Mouse (Mus musculus): ENCODE measurements at regions not wholly inside any gene's neighbourhood (a gene's known extent, or its start where the extent isn't known, plus 50 kb on each side); places are given as distances from the start of the nearest gene placed in this dataset.

GRCm38 (mm10) chr2:128473241-128473954 is 117.6 kb upstream of the Spdye4c start:
- DNase-seq (ENCODE audit: low spot score in 2 of 2) = no peak

GRCm38 (mm10) chr2:128473997-128474396 is 117.0 kb upstream of the Spdye4c start:
- DNase-seq (ENCODE audit: low spot score in 2 of 2) = no peak

- no peak for DNase-seq (ENCODE audit: low spot score in 2 of 2)
Observed at GRCm38 (mm10) chr2:128477242-128477641, 113.8 kb upstream of the Spdye4c start.

GRCm38 (mm10) chr2:128491217-128491877 is 99.7 kb upstream of the Spdye4c start:
- no peak for DNase-seq (ENCODE audit: low spot score in 2 of 2)

DNA sequence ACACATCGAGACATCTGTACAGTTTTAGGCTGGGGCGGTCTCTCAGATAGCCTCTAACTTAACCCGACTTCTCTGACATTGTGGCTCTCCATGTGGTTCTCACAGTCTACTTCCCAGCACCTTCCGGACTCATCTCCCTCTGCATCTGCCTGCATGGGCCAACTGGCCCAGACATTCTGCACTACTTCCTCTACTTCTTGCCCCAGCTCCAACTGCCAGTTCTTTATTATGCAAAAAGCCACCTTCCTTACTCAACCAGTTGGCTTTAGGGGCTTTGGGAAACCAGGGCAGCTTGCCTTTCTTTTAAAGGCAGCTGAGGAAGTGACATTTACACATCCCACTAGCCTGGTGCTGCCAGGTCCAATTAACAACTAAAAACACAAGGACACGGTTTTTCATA is 97.1 kb upstream of the Spdye4c start:
- DNase-seq (ENCODE audit: low spot score in 2 of 2) = peak in 1 of 2 experiments; percentile 18

DNA sequence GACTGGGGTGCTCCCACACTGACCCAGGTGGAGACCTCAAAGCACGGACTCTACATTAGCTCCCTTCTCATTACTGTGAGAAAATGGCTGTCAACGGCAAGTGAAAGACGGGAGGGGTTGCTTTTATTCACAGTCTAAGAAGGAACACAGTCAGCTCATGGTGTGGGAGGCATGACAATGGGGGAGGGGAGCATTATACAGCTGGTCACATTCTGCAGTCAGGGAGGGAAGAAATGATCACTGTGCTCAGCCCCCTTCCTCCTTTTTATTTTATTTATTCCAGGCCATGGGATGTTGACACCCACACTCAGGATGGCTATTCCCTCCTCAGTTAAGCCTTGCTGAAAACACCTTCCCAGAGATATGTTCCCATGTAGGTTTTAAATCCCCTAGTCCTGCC is 93.1 kb upstream of the Spdye4c start:
- no peak for DNase-seq (ENCODE audit: low spot score in 2 of 2)

DNA sequence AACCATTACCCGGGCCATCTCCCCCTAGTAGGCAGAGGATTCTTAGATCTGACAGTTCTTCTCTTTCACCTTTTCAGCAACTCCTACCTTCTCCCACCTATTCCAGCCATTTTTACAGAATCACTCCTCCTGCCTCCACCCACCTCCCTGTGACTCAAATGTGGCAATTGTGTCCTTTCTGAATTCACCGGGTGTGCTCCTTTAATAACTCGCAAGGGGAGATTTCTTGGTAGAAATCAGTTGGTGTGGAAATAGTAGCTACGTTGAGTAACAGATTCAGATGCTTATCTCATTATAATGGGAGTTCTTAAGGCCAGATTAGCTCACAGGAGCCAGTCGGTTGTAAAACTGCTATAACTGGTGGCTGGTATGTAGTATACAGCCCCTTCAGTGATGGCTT is 92.4 kb upstream of the Spdye4c start:
- DNase-seq (ENCODE audit: low spot score in 2 of 2) = no peak

GRCm38 (mm10) chr2:128499575-128500184 is 91.3 kb upstream of the Spdye4c start:
- DNase-seq (ENCODE audit: low spot score in 2 of 2) = no peak

DNA sequence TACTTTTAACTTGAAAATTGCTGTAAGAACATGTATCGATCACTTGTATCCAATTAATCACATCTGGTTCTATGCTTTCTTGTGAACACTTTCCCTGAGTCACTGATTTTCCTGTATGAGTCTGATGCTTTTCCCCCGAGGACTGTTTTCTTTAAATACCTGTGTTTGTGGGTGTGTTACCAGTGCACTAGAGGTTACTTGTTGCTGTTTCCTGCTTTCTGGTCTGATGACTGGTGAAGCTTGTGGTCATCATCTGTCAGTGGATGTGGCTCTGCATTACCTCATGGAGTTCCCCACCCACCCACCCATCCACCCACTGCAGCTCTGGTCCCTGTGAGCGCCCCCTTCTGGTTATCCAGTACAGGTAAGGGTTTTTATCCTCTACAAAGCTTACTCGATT is 88.3 kb upstream of the Spdye4c start:
- no peak for DNase-seq (ENCODE audit: low spot score in 2 of 2)

- DNase-seq (ENCODE audit: low spot score in 2 of 2) = no peak
Observed at GRCm38 (mm10) chr2:128503136-128503935, 87.7 kb upstream of the Spdye4c start.

DNA sequence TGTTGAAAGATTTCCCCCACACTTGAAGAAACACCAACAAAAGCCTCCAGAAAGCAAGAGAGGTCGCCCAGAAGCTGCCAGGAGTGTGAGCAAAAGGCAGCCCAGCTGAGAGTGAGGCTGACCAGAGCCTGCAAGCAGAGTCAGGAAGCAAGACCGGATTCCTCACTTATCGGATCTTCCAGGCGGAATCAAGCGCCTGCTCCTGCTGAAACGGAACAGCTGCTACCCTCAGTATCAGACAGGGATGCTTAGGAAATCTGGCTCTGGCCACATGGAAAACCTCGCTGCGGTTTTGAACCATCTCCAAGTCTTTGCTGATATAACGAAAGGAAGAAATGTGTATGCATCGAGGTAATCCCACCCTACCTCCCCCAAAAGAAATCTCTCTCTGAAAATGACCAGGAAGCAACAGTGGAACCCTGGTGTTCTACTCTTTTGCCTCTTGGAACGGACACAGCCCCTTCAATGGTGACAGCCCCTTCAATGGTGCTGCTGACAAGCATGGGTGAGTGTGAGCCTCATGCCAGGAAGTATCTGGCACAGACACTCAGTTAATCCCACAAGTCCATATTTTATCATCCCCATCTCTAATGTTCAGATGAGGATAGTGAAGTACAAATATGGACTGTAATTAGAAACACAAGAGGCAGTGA is 83.3 kb upstream of the Spdye4c start:
- no peak for DNase-seq (ENCODE audit: low spot score in 2 of 2)

- DNase-seq (ENCODE audit: low spot score in 2 of 2) = no peak
Observed at GRCm38 (mm10) chr2:128508244-128508605, 82.8 kb upstream of the Spdye4c start.

DNA sequence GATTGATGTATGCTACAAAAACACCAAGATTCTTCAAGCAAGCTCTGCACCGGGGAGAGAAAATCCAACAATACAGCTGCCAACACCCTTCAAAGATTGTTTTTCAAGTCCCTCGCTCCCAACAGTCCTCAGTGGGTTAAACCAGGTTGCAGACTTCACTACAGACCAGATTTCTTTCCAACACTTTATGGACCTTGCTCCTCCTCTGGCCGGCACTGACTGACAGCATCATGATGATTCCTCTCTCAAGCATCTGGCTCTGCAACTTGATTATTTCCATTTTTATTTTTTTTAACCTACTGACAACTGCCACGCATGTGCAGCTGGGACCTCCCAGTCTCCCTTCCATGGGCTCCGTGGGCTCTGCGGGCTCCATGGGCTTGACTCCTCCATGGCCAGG is 79.7 kb upstream of the Spdye4c start:
- no peak for DNase-seq (ENCODE audit: low spot score in 2 of 2)

GRCm38 (mm10) chr2:128512852-128513251 is 78.2 kb upstream of the Spdye4c start:
- no peak for DNase-seq (ENCODE audit: low spot score in 2 of 2)

- no peak for DNase-seq (ENCODE audit: low spot score in 2 of 2)
Observed at GRCm38 (mm10) chr2:128514463-128515290, 76.3 kb upstream of the Spdye4c start.

DNA sequence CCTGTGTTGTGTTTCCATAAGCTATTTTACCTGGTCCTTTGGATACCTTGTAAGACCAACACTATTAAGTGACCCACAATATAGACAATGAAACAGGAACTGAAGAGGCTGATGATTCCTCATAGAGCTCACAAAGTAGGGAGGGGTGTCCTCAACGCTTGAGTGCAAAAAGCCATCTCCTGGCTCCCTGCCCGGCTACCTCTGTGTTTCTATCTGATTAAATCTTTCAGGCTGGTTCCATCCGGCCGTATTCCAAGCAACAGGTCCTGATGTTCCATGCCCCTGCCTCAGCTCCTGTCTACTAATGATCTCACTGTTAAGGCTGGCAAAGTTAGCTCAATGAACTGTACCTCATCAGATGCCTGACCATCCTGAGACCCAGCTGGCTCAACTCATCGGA is 75.3 kb upstream of the Spdye4c start:
- no peak for DNase-seq (ENCODE audit: low spot score in 2 of 2)

DNA sequence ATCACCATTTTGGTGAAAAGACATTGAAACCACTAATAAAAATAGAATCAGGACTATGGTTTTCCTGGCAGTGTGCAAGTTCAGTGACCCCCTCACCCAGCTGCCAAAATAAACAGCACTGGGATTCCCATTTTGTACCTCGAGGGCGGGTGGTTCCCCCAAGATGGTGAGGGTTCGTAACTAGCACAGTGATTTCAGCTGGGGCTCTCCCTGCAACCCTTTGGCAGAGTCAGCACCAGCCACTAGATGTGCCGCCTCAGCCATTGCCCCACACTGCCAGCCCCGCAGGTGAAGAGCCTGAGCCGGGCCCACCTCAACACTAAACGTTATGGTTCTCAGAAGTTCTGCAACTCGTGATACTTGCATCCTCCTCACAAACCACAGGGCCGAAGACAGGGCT is 74.3 kb upstream of the Spdye4c start:
- no peak for DNase-seq (ENCODE audit: low spot score in 2 of 2)

DNA sequence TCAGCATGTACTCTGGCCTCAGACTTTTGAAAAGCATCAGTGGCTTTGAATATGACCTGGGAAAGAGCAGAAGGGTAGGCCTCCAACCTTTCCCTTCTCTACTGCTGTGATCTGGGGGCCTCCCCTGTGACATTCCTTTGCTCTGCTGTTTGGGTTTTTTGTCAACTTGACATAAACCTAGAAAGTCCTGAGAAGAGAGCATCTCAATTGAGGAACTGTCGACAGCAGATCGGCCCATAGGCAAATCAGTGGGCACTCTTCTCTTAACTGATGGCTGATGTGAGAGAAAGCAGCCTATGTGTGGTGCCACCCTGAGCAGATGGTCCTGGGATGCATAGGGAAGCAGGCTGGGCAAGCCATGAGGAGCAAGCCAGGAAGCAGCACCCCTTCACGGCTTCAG is 72.9 kb upstream of the Spdye4c start:
- DNase-seq (ENCODE audit: low spot score in 2 of 2) = no peak

GRCm38 (mm10) chr2:128521701-128522443 is 69.1 kb upstream of the Spdye4c start:
- DNase-seq (ENCODE audit: low spot score in 2 of 2) = no peak

GRCm38 (mm10) chr2:128523425-128524108 is 67.4 kb upstream of the Spdye4c start:
- no peak for DNase-seq (ENCODE audit: low spot score in 2 of 2)
